ENCODE assay signal across 11 mouse cellular contexts in genomic region chr5:103603115-103603893, GRCm38 (mm10). TPM values are rescaled to one million over a fixed set of nuclear protein-coding genes. Genes with fewer than 3 reads are reported as not detected.
DNase-seq lines count a peak whose midpoint lies in the region; ATAC-seq and TF ChIP-seq lines count a peak whose summit lies in the region.
"Had no signal": no experiment of that assay in that cellular context is flagged by ENCODE, and none has a peak within 500 bp of the region (broad histone marks: within the 10 kb centered on the region; RNA-seq: fewer than 3 reads in every experiment).

No protein-coding gene starts in this region.

- no peak overlapping the region for H3K4me2 ChIP-seq in hindbrain, embryonic 16.5 days (ENCODE audit: low read length)
- no peak overlapping the region for H3K4me2 ChIP-seq in intestine, postnatal 0 days (replicated peaks; ENCODE audit: low read depth)
- no peak overlapping the region for H3K4me2 ChIP-seq in kidney, embryonic 15.5 days

- ATAC-seq in hindbrain, embryonic 16.5 days = peak; percentile 85
- ATAC-seq in intestine, postnatal 0 days = no peak
- ATAC-seq in kidney, embryonic 15.5 days (replicated peaks; ENCODE audit: low FRiP score) = no peak
- ATAC-seq: inflammation-experienced regulatory T-cells, adult 6 months had no signal

- no peaks in the 10 kb centered on the region for H3K9me3 ChIP-seq in hindbrain, embryonic 16.5 days (ENCODE audit: control insufficient read depth, low read length)
- H3K9me3 ChIP-seq in intestine, postnatal 0 days (ENCODE audit: control insufficient read depth) = no peaks in the 10 kb centered on the region
- no peaks in the 10 kb centered on the region for H3K9me3 ChIP-seq in kidney, embryonic 15.5 days (replicated peaks)

- H3K4me1 ChIP-seq in hindbrain, embryonic 16.5 days (ENCODE audit: control insufficient read depth, insufficient read depth, low read depth, low read length) = no peaks in the 10 kb centered on the region
- no peaks in the 10 kb centered on the region for H3K4me1 ChIP-seq in intestine, postnatal 0 days (replicated peaks; ENCODE audit: control insufficient read depth, insufficient read depth, low read length)
- no peaks in the 10 kb centered on the region for H3K4me1 ChIP-seq in kidney, embryonic 15.5 days

- no peak overlapping the region for H3K9ac ChIP-seq in hindbrain, embryonic 16.5 days (ENCODE audit: low read depth, low read length)
- H3K9ac ChIP-seq in intestine, postnatal 0 days (ENCODE audit: low read depth, low read length) = no peak overlapping the region
- H3K9ac ChIP-seq in kidney, embryonic 15.5 days = no peak overlapping the region
- H3K9ac ChIP-seq: liver, embryonic 14.5 days had no signal

- peak; percentile 91 for DNase-seq in heart, adult 11 months
- DNase-seq in heart, adult 8-10 months (ENCODE audit: low spot score) = no peak
- DNase-seq in NIH3T3 (ENCODE audit: low read depth) = peak; percentile 48
- DNase-seq in cerebellum, postnatal 14 days = peak; percentile 51 to 56
- DNase-seq in adrenal gland, postnatal 25 days = no peak

- WGBS in hindbrain, embryonic 16.5 days = 26% methylated on average over 11 of the region's 11 CpGs
- WGBS in intestine, postnatal 0 days = 70% methylated on average over 11 of the region's 11 CpGs
- 73% methylated on average over 11 of the region's 11 CpGs for WGBS in kidney, embryonic 15.5 days

- no peak for TF ChIP-seq CTCF in intestine, postnatal 0 days (IDR thresholded peaks at IDR 0.05; ENCODE audit: low read depth)

- no peak overlapping the region for H3K4me3 ChIP-seq in hindbrain, embryonic 16.5 days (ENCODE audit: low read length)
- H3K4me3 ChIP-seq in intestine, postnatal 0 days (ENCODE audit: low read depth, low read length) = no peak overlapping the region
- no peak overlapping the region for H3K4me3 ChIP-seq in kidney, embryonic 15.5 days (replicated peaks)

- no peaks in the 10 kb centered on the region for H3K27me3 ChIP-seq in hindbrain, embryonic 16.5 days (replicated peaks; ENCODE audit: control insufficient read depth, insufficient read depth, low read length)
- no peaks in the 10 kb centered on the region for H3K27me3 ChIP-seq in intestine, postnatal 0 days (replicated peaks; ENCODE audit: control insufficient read depth, insufficient read depth, low read length)
- no peaks in the 10 kb centered on the region for H3K27me3 ChIP-seq in kidney, embryonic 15.5 days

- no peak overlapping the region for H3K27ac ChIP-seq in hindbrain, embryonic 16.5 days (ENCODE audit: low read depth, low read length)
- H3K27ac ChIP-seq in intestine, postnatal 0 days (ENCODE audit: low read depth, low read length) = no peak overlapping the region
- H3K27ac ChIP-seq in kidney, embryonic 15.5 days = no peak overlapping the region; the same call in 1 of the 2 replicates
- H3K27ac ChIP-seq: liver, embryonic 14.5 days had no signal

- no peaks in the 10 kb centered on the region for H3K36me3 ChIP-seq in hindbrain, embryonic 16.5 days (ENCODE audit: control insufficient read depth, insufficient read depth, low read length)
- no peaks in the 10 kb centered on the region for H3K36me3 ChIP-seq in intestine, postnatal 0 days (ENCODE audit: control insufficient read depth, insufficient read depth)
- H3K36me3 ChIP-seq in kidney, embryonic 15.5 days = peaks cover 6% of the 10 kb centered on the region; the same call in 1 of the 2 replicates

RNA-seq across cellular contexts. Expression of gene Slc10a6, which starts 25.9 kb away (rescaled TPM):
- 1 to 10 TPM; 3.7 to 6.3 (median 4.4) TPM for total RNA-seq in heart, adult 8-10 months (2022)
- polyA plus RNA-seq in hindbrain, embryonic 16.5 days (2015; fragmentation: Nextera tagmentation; extraction: Ambion mirVana) = 0.32 and 0.34 TPM in 2 replicates
- polyA plus RNA-seq in intestine, postnatal 0 days (2015; fragmentation: Nextera tagmentation; extraction: Ambion mirVana) = 0.38 and 0.56 TPM in 2 replicates
- polyA plus RNA-seq in kidney, embryonic 15.5 days (2015; fragmentation: Nextera tagmentation; extraction: Ambion mirVana) = 0.19 and 0.32 TPM in 2 replicates
- 1.1 and 1.4 TPM in 2 replicates for total RNA-seq in adrenal gland, postnatal 25 days (2021)
- polyA plus RNA-seq: liver, embryonic 14.5 days had no signal

RNA-seq across cellular contexts. Expression of gene 1700016H13Rik, which starts 52.5 kb away (rescaled TPM):
- not detected for total RNA-seq in heart, adult 8-10 months (2022)
- 0.15 and 0.28 TPM in 2 replicates for polyA plus RNA-seq in hindbrain, embryonic 16.5 days (2015; fragmentation: Nextera tagmentation; extraction: Ambion mirVana)
- polyA plus RNA-seq in intestine, postnatal 0 days (2015; fragmentation: Nextera tagmentation; extraction: Ambion mirVana) = 0.23 TPM in 1 of 2 replicates, not detected in the other
- polyA plus RNA-seq in kidney, embryonic 15.5 days (2015; fragmentation: Nextera tagmentation; extraction: Ambion mirVana) = 0.22 TPM in 1 of 2 replicates, not detected in the other
- total RNA-seq in adrenal gland, postnatal 25 days (2021) = not detected in 2 replicates
- total RNA-seq: layer of hippocampus, adult 8-10 months had no signal
- polyA plus RNA-seq: inflammation-experienced regulatory T-cells, adult 6 months; liver, embryonic 14.5 days had no signal

Comparison
In these comparisons a context has a peak if more than half of its experiments do, and no peak if none do; other contexts are left out.
1. DNase-seq: peak in heart, adult 11 months (single experiment), NIH3T3 (single experiment) and cerebellum, postnatal 14 days (2 of 2); none in heart, adult 8-10 months (single experiment) and adrenal gland, postnatal 25 days (single experiment).